12 mouse cellular contexts compared by ENCODE assay signal in the genomic region with DNA sequence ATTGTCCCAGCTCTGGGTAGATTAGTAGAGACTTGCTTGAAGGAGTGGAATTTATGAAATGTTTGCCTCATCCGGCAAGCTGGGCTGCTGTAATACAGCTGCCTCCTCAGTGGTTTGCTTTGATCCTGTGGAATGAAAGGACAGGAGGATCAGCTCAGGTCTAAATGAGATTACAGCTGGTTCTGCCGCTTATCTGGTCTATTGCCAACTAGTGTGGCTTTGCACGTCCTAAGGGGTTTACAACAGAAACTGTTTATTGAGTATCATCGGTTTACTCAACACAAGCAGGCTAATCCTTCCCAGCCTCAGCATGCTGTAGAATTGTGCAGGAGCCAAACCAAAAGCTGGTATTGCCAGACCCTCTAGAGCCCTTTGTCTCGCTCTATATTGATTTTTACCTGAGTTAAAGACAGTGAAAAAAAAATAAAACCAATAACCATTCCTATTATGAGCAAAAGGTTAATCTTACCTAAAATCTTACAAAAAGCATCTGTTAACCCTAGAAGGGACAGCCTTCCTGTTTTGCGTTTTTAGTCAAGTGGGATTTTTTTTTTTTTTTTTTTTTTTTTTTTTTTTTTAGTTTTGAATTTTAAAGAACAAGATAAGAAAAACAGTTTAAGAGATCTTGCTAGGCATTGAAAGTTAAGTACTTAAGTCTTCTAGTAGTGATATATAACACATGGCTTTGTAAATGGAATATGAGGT.
DNase-seq lines count a peak whose midpoint lies in the region; ATAC-seq lines count a peak whose summit lies in the region.
"Had no signal": no experiment of that assay in that cellular context is flagged by ENCODE, and none has a peak within 500 bp of the region (broad histone marks: within the 10 kb centered on the region; RNA-seq: fewer than 3 reads in every experiment).

No protein-coding gene starts in this region.

- no peaks in the 10 kb centered on the region for H3K27me3 ChIP-seq in embryonic facial prominence, embryonic 11.5 days (ENCODE audit: control insufficient read depth, insufficient read depth, low read length)
- H3K27me3 ChIP-seq in embryonic facial prominence, embryonic 10.5 days (replicated peaks; ENCODE audit: low read depth, poor library complexity, severe bottlenecking): no peaks in the 10 kb centered on the region
- H3K27me3 ChIP-seq: limb, embryonic 12.5 days had no signal

- WGBS in embryonic facial prominence, embryonic 11.5 days: 56% methylated on average over 6 of the region's 6 CpGs
- 53% methylated on average over 6 of the region's 6 CpGs for WGBS in embryonic facial prominence, embryonic 10.5 days

- peak; percentile 8 for DNase-seq in embryonic facial prominence, embryonic 11.5 days (ENCODE audit: low spot score)
- DNase-seq in embryonic facial prominence, embryonic 10.5 days (ENCODE audit: low spot score): no peak
- peak; percentile 12 for DNase-seq in CD4-positive helper T cell, adult 2 months (ENCODE audit: low read depth, low spot score)
- peak; percentile 23 for DNase-seq in fat pad, adult 2 months (ENCODE audit: extremely low read depth, low read depth, low spot score)
- no peak for DNase-seq in left cerebral cortex, adult 8-10 months (ENCODE audit: low spot score in 2 of 2)
- DNase-seq in gastrocnemius, postnatal 25 days: no peak
- DNase-seq: B cell, adult 2 months; kidney, adult 11 months; right cerebral cortex, postnatal 4 days had no signal

- H3K36me3 ChIP-seq in embryonic facial prominence, embryonic 11.5 days (replicated peaks; ENCODE audit: control insufficient read depth, insufficient read depth, low read depth, low read length): no peaks in the 10 kb centered on the region
- H3K36me3 ChIP-seq in embryonic facial prominence, embryonic 10.5 days (replicated peaks): peaks cover 6% of the 10 kb centered on the region; the same call in 1 of the 2 replicates
- H3K36me3 ChIP-seq: limb, embryonic 12.5 days had no signal

- H3K9ac ChIP-seq in embryonic facial prominence, embryonic 11.5 days (replicated peaks; ENCODE audit: low read length): no peak overlapping the region
- H3K9ac ChIP-seq: limb, embryonic 12.5 days had no signal

- H3K27ac ChIP-seq in embryonic facial prominence, embryonic 11.5 days (replicated peaks; ENCODE audit: low read depth, low read length): no peak overlapping the region
- H3K27ac ChIP-seq in embryonic facial prominence, embryonic 10.5 days (replicated peaks): no peak overlapping the region
- H3K27ac ChIP-seq: limb, embryonic 12.5 days had no signal

- H3K4me2 ChIP-seq in embryonic facial prominence, embryonic 11.5 days (ENCODE audit: low read depth, low read length): no peak overlapping the region
- H3K4me2 ChIP-seq: limb, embryonic 12.5 days had no signal

- H3K9me3 ChIP-seq in embryonic facial prominence, embryonic 11.5 days (replicated peaks; ENCODE audit: control insufficient read depth, low read length): no peaks in the 10 kb centered on the region
- H3K9me3 ChIP-seq in embryonic facial prominence, embryonic 10.5 days: no peaks in the 10 kb centered on the region
- H3K9me3 ChIP-seq: limb, embryonic 12.5 days had no signal

- ATAC-seq in embryonic facial prominence, embryonic 11.5 days (replicated peaks; ENCODE audit: insufficient number of reproducible peaks, low FRiP score, low TSS enrichment, low read depth): no peak
- ATAC-seq in megakaryocyte progenitor cell, adult 5-6 weeks (replicated peaks; ENCODE audit: poor library complexity): peak; percentile 81
- no peak for ATAC-seq in erythroid progenitor cell, adult 5-6 weeks (replicated peaks; ENCODE audit: low FRiP score, poor library complexity, severe bottlenecking)

- H3K4me3 ChIP-seq in embryonic facial prominence, embryonic 11.5 days (ENCODE audit: low read depth, low read length): no peak overlapping the region
- H3K4me3 ChIP-seq in embryonic facial prominence, embryonic 10.5 days: no peak overlapping the region
- H3K4me3 ChIP-seq: limb, embryonic 12.5 days had no signal

- no peaks in the 10 kb centered on the region for H3K4me1 ChIP-seq in embryonic facial prominence, embryonic 11.5 days (ENCODE audit: control insufficient read depth, insufficient read depth, low read length)
- no peaks in the 10 kb centered on the region for H3K4me1 ChIP-seq in embryonic facial prominence, embryonic 10.5 days

Comparison
In these comparisons a context has a peak if more than half of its experiments do, and no peak if none do; other contexts are left out.
1. DNase-seq: peak in embryonic facial prominence, embryonic 11.5 days (single experiment), CD4-positive helper T cell, adult 2 months (single experiment) and fat pad, adult 2 months (single experiment); none in embryonic facial prominence, embryonic 10.5 days (single experiment), left cerebral cortex, adult 8-10 months (0 of 2) and gastrocnemius, postnatal 25 days (single experiment).